Mouse (Mus musculus) gastrocnemius, adult 8-10 months (tissue): ENCODE measurements around the gene Tnk2. TPM values are rescaled to one million over a fixed set of nuclear protein-coding genes. Genes with fewer than 3 reads are reported as not detected.
A peak's percentile ranks its signal among the peaks of the same experiment; 100 is the strongest.

Experiments used
- DNase-seq, 2 experiments: peaks; one replicate each; pipeline ENCODE4 v3.0.0; 2022; ENCODE audit warnings: low spot score in 2 of 2
- total RNA-seq, 4 experiments: library from RNA; stranded (reverse); gene quantifications; 2 replicates each; pipeline ENCODE4 v1.2.4; 2022

Gene Tnk2
- total RNA-seq, 4 experiments from 2014 or later, result 43.7 to 58.1 (median 46.2) TPM

GRCm38 (mm10) chr16:32677040-32677700, 33.5 kb downstream of the Tnk2 start:
- DNase-seq, result no peak

- DNase-seq, result no peak
These were observed 34.2 kb downstream of the Tnk2 start for GRCm38 (mm10) chr16:32677903-32678302.

- no peak for DNase-seq
These were observed 35.1 kb downstream of the Tnk2 start for GRCm38 (mm10) chr16:32678812-32679211.

- DNase-seq, result no peak
These were observed 36.3 kb downstream of the Tnk2 start for GRCm38 (mm10) chr16:32679976-32680375.

- DNase-seq, result no peak
These were observed 37.1 kb downstream of the Tnk2 start for GRCm38 (mm10) chr16:32680806-32681205.

- peak in 1 of 2 experiments; percentile 59 for DNase-seq
These were observed 38.5 kb downstream of the Tnk2 start for GRCm38 (mm10) chr16:32682194-32682593.

- no peak for DNase-seq
These were observed 39.2 kb downstream of the Tnk2 start for GRCm38 (mm10) chr16:32682841-32683240.

GRCm38 (mm10) chr16:32683343-32683742, 39.7 kb downstream of the Tnk2 start:
- no peak for DNase-seq

GRCm38 (mm10) chr16:32685405-32685804, 41.7 kb downstream of the Tnk2 start:
- DNase-seq, result no peak

GRCm38 (mm10) chr16:32685998-32686397, 42.3 kb downstream of the Tnk2 start:
- DNase-seq, result no peak

GRCm38 (mm10) chr16:32687221-32687620, 43.5 kb downstream of the Tnk2 start:
- no peak for DNase-seq

GRCm38 (mm10) chr16:32688770-32689169, 45.1 kb downstream of the Tnk2 start:
- no peak for DNase-seq

GRCm38 (mm10) chr16:32689501-32689900, 45.8 kb downstream of the Tnk2 start:
- DNase-seq, result no peak

- DNase-seq, result no peak
These were observed 53.3 kb downstream of the Tnk2 start for GRCm38 (mm10) chr16:32696841-32697464.

- no peak for DNase-seq
These were observed 54.2 kb downstream of the Tnk2 start for GRCm38 (mm10) chr16:32697665-32698446.

GRCm38 (mm10) chr16:32698550-32698949, 54.9 kb downstream of the Tnk2 start:
- no peak for DNase-seq

- DNase-seq, result no peak
These were observed 59.7 kb downstream of the Tnk2 start for GRCm38 (mm10) chr16:32703312-32703912.

- no peak for DNase-seq
These were observed 61.9 kb downstream of the Tnk2 start for GRCm38 (mm10) chr16:32705606-32706005.

- no peak for DNase-seq
These were observed 63.6 kb downstream of the Tnk2 start for GRCm38 (mm10) chr16:32707111-32707823.

- no peak for DNase-seq
These were observed 64.3 kb downstream of the Tnk2 start for GRCm38 (mm10) chr16:32707824-32708456.
